Mouse (Mus musculus) forebrain, postnatal 0 days (tissue): Measurements from ENCODE around the gene Plin3. TPM values are rescaled to one million over a fixed set of nuclear protein-coding genes. Genes with fewer than 3 reads are reported as not detected.

Experiments used
- ATAC-seq: fragments of 200-750 bp; cut with Nextera tagmentation; 2 replicates; pipeline ENCODE4 v1.8.0; 2017; ENCODE audit warnings: mild to moderate bottlenecking, moderate library complexity
- DNase-seq: peaks from one replicate; pipeline ENCODE4 v3.0.0-alpha.2; 2015
- H3K27ac ChIP-seq: fragments of 300-500 bp; sonication (generic); 2 replicates; pipeline ENCODE4 v1.5.1; 2014; ENCODE audit warnings: low read depth, mild to moderate bottlenecking, antibody characterized with exemption, low read length, moderate library complexity, mixed read lengths
- H3K27me3 ChIP-seq: fragments of 300-500 bp; sonication (generic); 2 replicates; pipeline ENCODE4 v1.6.1; 2014; ENCODE audit warnings: mild to moderate bottlenecking, low read length, mixed read lengths; ENCODE audit not compliant: insufficient read depth
- H3K36me3 ChIP-seq: fragments of 300-500 bp; sonication (generic); 2 replicates; pipeline ENCODE4 v1.6.1; 2014; ENCODE audit warnings: mild to moderate bottlenecking, moderate library complexity; ENCODE audit not compliant: insufficient read depth
- H3K4me1 ChIP-seq: fragments of 300-500 bp; sonication (generic); 2 replicates; pipeline ENCODE4 v1.6.1; 2014; ENCODE audit warnings: antibody characterized with exemption; ENCODE audit not compliant: insufficient read depth
- H3K4me2 ChIP-seq: fragments of 300-500 bp; sonication (generic); 2 replicates; pipeline ENCODE4 v1.6.1; 2014; ENCODE audit warnings: low read depth, mild to moderate bottlenecking, moderate library complexity
- H3K4me3 ChIP-seq: fragments of 300-500 bp; sonication (generic); 2 replicates; pipeline ENCODE4 v1.5.1; 2014; ENCODE audit warnings: low read depth, low read length, mixed read lengths
- H3K9ac ChIP-seq: fragments of 300-500 bp; sonication (generic); 2 replicates; pipeline ENCODE4 v1.6.1; 2014; ENCODE audit warnings: mild to moderate bottlenecking
- H3K9me3 ChIP-seq: fragments of 300-500 bp; sonication (generic); 2 replicates; pipeline ENCODE4 v1.6.1; 2016; ENCODE audit warnings: low read length
- CTCF ChIP-seq: sonication (generic); IDR thresholded peaks from 2 replicates; pipeline ENCODE4 v1.5.1; 2016; ENCODE audit warnings: antibody characterized with exemption, control low read depth, low read depth
- WGBS: fragments of 180-500 bp; shearing (Covaris S2); extraction: QIAGEN DNeasy Blood & Tissue Kit; methylation state at CpG from one replicate; pipeline ENCODE4 v1.1.7; 2014; 5-methylcytosine and 5-hydroxymethylcytosine counted together
- polyA plus RNA-seq: library from polyadenylated mRNA; unstranded; fragments of >200 nt; fragmentation: Nextera tagmentation; extraction: Ambion mirVana; gene quantifications from 2 replicates; pipeline ENCODE4 v1.2.1, GENCODE M21; 2015
- total RNA-seq: library from RNA; depleted of rRNA; stranded (reverse); fragments of >200 nt; gene quantifications from 2 replicates; pipeline ENCODE4 v1.2.3, GENCODE M21; 2014

The Plin3 gene
- total and polyA plus RNA-seq, 2 experiments from 2014 or later = 8.5 to 13.9 TPM

GRCm38 (mm10) chr17:56291171-56291511, 1.5 kb downstream of the Plin3 start:
- DNase-seq = peak; percentile 84
- H3K9me3 ChIP-seq = no peaks in the 10 kb centered on the region
- H3K4me3 ChIP-seq = peak overlapping the region; percentile 13
- ATAC-seq = peak; percentile 89
- peak overlapping the region; percentile 45 for H3K9ac ChIP-seq
- H3K4me2 ChIP-seq = peak overlapping the region; percentile 46
- H3K36me3 ChIP-seq = no peaks in the 10 kb centered on the region
- H3K27ac ChIP-seq = peak overlapping the region; percentile 48; the same call in 1 of the 2 replicates
- 0 out of 2 replicates have a peak, but pooled peaks cover 5% of the 10 kb centered on the region for H3K4me1 ChIP-seq
- H3K27me3 ChIP-seq = no peaks in the 10 kb centered on the region
- 2% methylated on average over 15 of the region's 16 CpGs for WGBS
- peak; percentile 86 for TF ChIP-seq CTCF

GRCm38 (mm10) chr17:56290388-56291170, 2.1 kb downstream of the Plin3 start:
- Histone ChIP-seq H3K9ac (no peak overlapping the region), H3K27me3 (no peaks in the 10 kb centered on the region), H3K27ac (peak overlapping the region; percentile 48), H3K4me1 (0 out of 2 replicates have a peak, but pooled peaks cover 5% of the 10 kb centered on the region), H3K4me3 (peak overlapping the region; percentile 18; the same call in 1 of the 2 replicates), H3K9me3 (no peaks in the 10 kb centered on the region), H3K36me3 (no peaks in the 10 kb centered on the region), H3K4me2 (peak overlapping the region; percentile 46)
- 6% methylated on average over 17 of the region's 17 CpGs for WGBS
- DNase-seq = peak; percentile 72
- ATAC-seq = peak; percentile 62
- TF ChIP-seq CTCF = no peak

- Histone ChIP-seq H3K36me3 (no peaks in the 10 kb centered on the region), H3K4me2 (peak overlapping the region; percentile 46), H3K4me3 (peak overlapping the region; percentile 18; the same call in 1 of the 2 replicates), H3K4me1 (0 out of 2 replicates have a peak, but pooled peaks cover 5% of the 10 kb centered on the region), H3K27ac (peak overlapping the region; percentile 48; the same call in 1 of the 2 replicates), H3K9ac (peak overlapping the region; percentile 25; the same call in 1 of the 2 replicates), H3K9me3 (no peaks in the 10 kb centered on the region), H3K27me3 (no peaks in the 10 kb centered on the region)
- 8% methylated on average over 23 of the region's 23 CpGs for WGBS
- no peak for TF ChIP-seq CTCF
- ATAC-seq (no peak), DNase-seq (no peak)
Observed at GRCm38 (mm10) chr17:56289371-56290331, 3.0 kb downstream of the Plin3 start.

GRCm38 (mm10) chr17:56288866-56289265, 3.8 kb downstream of the Plin3 start:
- 0 out of 2 replicates have a peak, but pooled peaks cover 5% of the 10 kb centered on the region for H3K4me1 ChIP-seq
- WGBS = 55% methylated on average over 3 of the region's 3 CpGs
- no peaks in the 10 kb centered on the region for H3K27me3 ChIP-seq
- H3K4me2 ChIP-seq = no peak overlapping the region
- H3K9ac ChIP-seq = no peak overlapping the region
- H3K36me3 ChIP-seq = no peaks in the 10 kb centered on the region
- no peak overlapping the region for H3K4me3 ChIP-seq
- H3K9me3 ChIP-seq = no peaks in the 10 kb centered on the region
- TF ChIP-seq CTCF = no peak
- ATAC-seq (no peak), DNase-seq (no peak)
- 0 out of 2 replicates have a peak overlapping the region, but pooled peaks have one; percentile 48 for H3K27ac ChIP-seq

GRCm38 (mm10) chr17:56287830-56288229, 4.8 kb downstream of the Plin3 start:
- Histone ChIP-seq H3K4me2 (no peak overlapping the region), H3K4me1 (0 out of 2 replicates have a peak, but pooled peaks cover 5% of the 10 kb centered on the region), H3K27ac (no peak overlapping the region), H3K27me3 (no peaks in the 10 kb centered on the region), H3K4me3 (no peak overlapping the region), H3K9ac (no peak overlapping the region), H3K36me3 (no peaks in the 10 kb centered on the region), H3K9me3 (no peaks in the 10 kb centered on the region)
- 59% methylated on average over 3 of the region's 3 CpGs for WGBS
- TF ChIP-seq CTCF = no peak
- ATAC-seq (no peak), DNase-seq (no peak)

GRCm38 (mm10) chr17:56285995-56286394, 6.7 kb downstream of the Plin3 start:
- 94% methylated on average over 11 of the region's 11 CpGs for WGBS
- Histone ChIP-seq H3K9ac (no peak overlapping the region), H3K4me3 (no peak overlapping the region), H3K9me3 (no peaks in the 10 kb centered on the region), H3K27me3 (no peaks in the 10 kb centered on the region), H3K27ac (no peak overlapping the region), H3K4me1 (0 out of 2 replicates have a peak, but pooled peaks cover 5% of the 10 kb centered on the region), H3K4me2 (no peak overlapping the region), H3K36me3 (no peaks in the 10 kb centered on the region)
- ATAC-seq (no peak), DNase-seq (no peak)
- TF ChIP-seq CTCF = no peak
